Mouse (Mus musculus): ENCODE measurements around the gene Tpra1.

GRCm38 (mm10) chr6:88890832-88891231, 11.2 kb upstream of the Tpra1 start:
- TF ChIP-seq POLR2A (IDR thresholded peaks at IDR 0.05; ENCODE audit: borderline replicate concordance, extremely low read depth, insufficient read depth, insufficient read length, poor library complexity, severe bottlenecking) (no peak), CTCF (IDR thresholded peaks at IDR 0.05; ENCODE audit: borderline replicate concordance, extremely low read depth, insufficient read depth, insufficient read length) (no peak)
